Comparison of ENCODE assay signal across 8 mouse cellular contexts in genomic region chr14:99299022-99299481, GRCm38 (mm10). TPM values are rescaled to one million over a fixed set of nuclear protein-coding genes. Genes with fewer than 3 reads are reported as not detected.
DNase-seq lines count a peak whose midpoint lies in the region.

No protein-coding gene starts in this region.

- no peaks in the 10 kb centered on the region for H3K9me3 ChIP-seq in hindbrain, embryonic 10.5 days

- under 1% methylated on average over 60 of the region's 60 CpGs for WGBS in hindbrain, embryonic 10.5 days

- no peaks in the 10 kb centered on the region for H3K36me3 ChIP-seq in hindbrain, embryonic 10.5 days

- DNase-seq in NIH3T3 (ENCODE audit: low read depth) = peak; percentile 75
- DNase-seq in cerebellum, postnatal 10 days = peak; percentile 75 to 76
- peak; percentile 19 to 62 for DNase-seq in frontal cortex, adult 2 months (ENCODE audit: extremely low spot score in 1 of 2, low spot score in 1 of 2)
- peak; percentile 64 for DNase-seq in hindbrain, embryonic 10.5 days (ENCODE audit: low spot score)
- peak; percentile 17 to 39 for DNase-seq in layer of hippocampus, postnatal 14 days (ENCODE audit: low spot score in 2 of 2)
- peak; percentile 59 for DNase-seq in lung, postnatal 25 days (ENCODE audit: low spot score)
- DNase-seq in right cerebral cortex, adult 18-20 months = peak; percentile 67
- peak; percentile 64 for DNase-seq in urinary bladder, adult 2 months (ENCODE audit: low spot score)

- H3K27ac ChIP-seq in hindbrain, embryonic 10.5 days = peak overlapping the region; percentile 82

- H3K4me1 ChIP-seq in hindbrain, embryonic 10.5 days (replicated peaks) = peaks cover 14% of the 10 kb centered on the region; the same call in 1 of the 2 replicates

- peak overlapping the region; percentile 74 for H3K4me3 ChIP-seq in hindbrain, embryonic 10.5 days

- H3K27me3 ChIP-seq in hindbrain, embryonic 10.5 days (ENCODE audit: insufficient read depth, poor library complexity, severe bottlenecking) = peaks cover 65% of the 10 kb centered on the region

RNA-seq across cellular contexts. Expression of gene Klf5, which starts 0.6 kb away (rescaled TPM):
- polyA plus RNA-seq in frontal cortex, adult 2 months (2012; rRNA removed) = 5.0 and 5.6 TPM in 2 replicates
- polyA plus RNA-seq in hindbrain, embryonic 10.5 days (2016; fragmentation: Nextera tagmentation; extraction: Ambion mirVana) = 1.3 and 1.6 TPM in 2 replicates
- 1 to 10 TPM; 5.1 TPM for total RNA-seq in layer of hippocampus, postnatal 14 days (2021)
- polyA plus RNA-seq in urinary bladder, adult 2 months (2012; rRNA removed) = 44.9 and 59.0 TPM in 2 replicates

Comparison
In these comparisons a context has a peak if more than half of its experiments do, and no peak if none do; other contexts are left out.
1. Peak in every context shown above with its lines: DNase-seq, H3K4me3 ChIP-seq and H3K27ac ChIP-seq.